Mouse (Mus musculus): Measurements from ENCODE around the gene Krtap16-3. TPM values are rescaled to one million over a fixed set of nuclear protein-coding genes. Genes with fewer than 3 reads are reported as not detected.

Krtap16-3 gene
- polyA plus RNA-seq (2014; fragmentation: Nextera tagmentation; extraction: Ambion mirVana) = not detected in 2 replicates

DNA sequence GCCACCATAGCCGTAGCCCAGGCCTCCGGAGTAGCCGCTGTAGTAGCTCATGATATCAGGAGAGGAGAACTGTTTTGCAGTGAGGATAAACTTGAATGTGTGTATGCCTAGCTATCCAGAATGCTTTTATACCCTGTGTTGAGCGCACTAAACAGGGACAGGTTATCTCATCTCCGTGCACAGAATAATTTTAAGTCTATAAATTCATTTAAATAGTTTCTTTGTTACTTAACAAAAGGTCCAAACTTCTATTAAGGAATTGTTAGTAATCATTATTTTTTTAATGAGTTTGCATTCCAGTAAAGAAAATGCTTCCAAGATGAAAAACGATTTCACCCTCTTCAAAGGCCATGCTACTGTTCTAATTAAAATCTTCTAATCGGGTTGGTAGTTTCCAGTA lies at the start of gene Krtap16-3:
TSS of gene Krtap16-3 (minus strand) at position 101 of the 400 bp plus-strand sequence.
- ATAC-seq (ENCODE audit: low FRiP score, low TSS enrichment) = no peak
- no peak within 1 kb of the TSS for H3K9ac ChIP-seq (replicated peaks; ENCODE audit: low read length)
- no peak within 1 kb of the TSS for H3K27ac ChIP-seq (replicated peaks; ENCODE audit: low read depth, low read length)
- 91% methylated on average over 7 of the region's 7 CpGs for WGBS
- H3K36me3 ChIP-seq (ENCODE audit: control insufficient read depth, insufficient read depth, low read length) = no peaks in the 10 kb centered on the region
- H3K9me3 ChIP-seq (ENCODE audit: control insufficient read depth, low read length) = no peaks in the 10 kb centered on the region
- H3K4me2 ChIP-seq (ENCODE audit: low read length) = no peak within 1 kb of the TSS
- DNase-seq = no peak
- no peak within 1 kb of the TSS for H3K4me3 ChIP-seq (replicated peaks; ENCODE audit: low read depth, low read length)
- no peaks in the 10 kb centered on the region for H3K27me3 ChIP-seq (ENCODE audit: control insufficient read depth, insufficient read depth, low read length)
- H3K4me1 ChIP-seq (ENCODE audit: control insufficient read depth, insufficient read depth, low read length) = no peaks in the 10 kb centered on the region

- no peak within 1 kb of the TSS for H3K4me2 ChIP-seq (ENCODE audit: low read length)
- H3K36me3 ChIP-seq (ENCODE audit: control insufficient read depth, insufficient read depth, low read length) = no peaks in the 10 kb centered on the region
- DNase-seq = no peak
- H3K9ac ChIP-seq (replicated peaks; ENCODE audit: low read length) = no peak within 1 kb of the TSS
- H3K4me3 ChIP-seq (replicated peaks; ENCODE audit: low read depth, low read length) = no peak within 1 kb of the TSS
- H3K27me3 ChIP-seq (ENCODE audit: control insufficient read depth, insufficient read depth, low read length) = no peaks in the 10 kb centered on the region
- no peaks in the 10 kb centered on the region for H3K4me1 ChIP-seq (ENCODE audit: control insufficient read depth, insufficient read depth, low read length)
- H3K27ac ChIP-seq (replicated peaks; ENCODE audit: low read depth, low read length) = no peak within 1 kb of the TSS
- WGBS = 81% methylated on average over 5 of the region's 5 CpGs
- no peak for ATAC-seq (ENCODE audit: low FRiP score, low TSS enrichment)
- no peaks in the 10 kb centered on the region for H3K9me3 ChIP-seq (ENCODE audit: control insufficient read depth, low read length)
These were observed 48.0 kb upstream of the Krtap16-3 start, which contains the start of gene Krtap22-2 for GRCm38 (mm10) chr16:89010659-89011058. Gene Krtap22-2, minus strand, starts transcription at chr16:89010759.

- Histone ChIP-seq H3K4me2 (ENCODE audit: low read length) (no peak overlapping the region), H3K4me3 (replicated peaks; ENCODE audit: low read depth, low read length) (no peak overlapping the region), H3K4me1 (ENCODE audit: control insufficient read depth, insufficient read depth, low read length) (no peaks in the 10 kb centered on the region), H3K36me3 (ENCODE audit: control insufficient read depth, insufficient read depth, low read length) (no peaks in the 10 kb centered on the region), H3K27me3 (ENCODE audit: control insufficient read depth, insufficient read depth, low read length) (no peaks in the 10 kb centered on the region), H3K27ac (replicated peaks; ENCODE audit: low read depth, low read length) (no peak overlapping the region), H3K9ac (replicated peaks; ENCODE audit: low read length) (no peak overlapping the region), H3K9me3 (ENCODE audit: control insufficient read depth, low read length) (no peaks in the 10 kb centered on the region)
- DNase-seq (no peak), ATAC-seq (ENCODE audit: low FRiP score, low TSS enrichment) (no peak)
- 73% methylated on average over 6 of the region's 6 CpGs for WGBS
These were observed 21.6 kb downstream of the Krtap16-3 start for GRCm38 (mm10) chr16:88941106-88941505.

DNA sequence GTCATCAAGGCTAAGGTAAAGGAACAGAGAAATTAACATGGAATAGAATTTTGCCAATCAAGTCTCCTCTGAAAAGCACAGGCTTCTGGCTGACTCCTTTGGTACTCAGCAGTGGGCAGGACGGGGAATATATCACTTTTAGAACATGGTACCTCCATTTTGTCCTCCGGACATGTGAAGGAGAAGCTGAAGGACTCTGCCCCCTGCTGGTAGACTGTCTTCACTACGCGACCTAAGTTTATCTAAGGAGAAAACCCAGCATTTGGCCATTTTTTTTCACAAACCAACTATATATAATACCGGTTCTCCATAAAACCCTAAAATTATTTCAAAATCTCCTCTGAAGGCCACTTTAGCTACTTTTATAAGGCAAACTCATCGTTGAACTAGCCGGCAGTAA lies 24.4 kb downstream of the Krtap16-3 start:
- ATAC-seq (ENCODE audit: low FRiP score, low TSS enrichment) = no peak
- Histone ChIP-seq H3K9ac (replicated peaks; ENCODE audit: low read length) (no peak overlapping the region), H3K36me3 (ENCODE audit: control insufficient read depth, insufficient read depth, low read length) (no peaks in the 10 kb centered on the region), H3K4me1 (ENCODE audit: control insufficient read depth, insufficient read depth, low read length) (no peaks in the 10 kb centered on the region), H3K4me2 (ENCODE audit: low read length) (no peak overlapping the region), H3K9me3 (ENCODE audit: control insufficient read depth, low read length) (no peaks in the 10 kb centered on the region), H3K4me3 (replicated peaks; ENCODE audit: low read depth, low read length) (no peak overlapping the region), H3K27ac (replicated peaks; ENCODE audit: low read depth, low read length) (no peak overlapping the region), H3K27me3 (ENCODE audit: control insufficient read depth, insufficient read depth, low read length) (no peaks in the 10 kb centered on the region)
- DNase-seq = peak; percentile 54
- 81% methylated on average over 7 of the region's 7 CpGs for WGBS

DNA sequence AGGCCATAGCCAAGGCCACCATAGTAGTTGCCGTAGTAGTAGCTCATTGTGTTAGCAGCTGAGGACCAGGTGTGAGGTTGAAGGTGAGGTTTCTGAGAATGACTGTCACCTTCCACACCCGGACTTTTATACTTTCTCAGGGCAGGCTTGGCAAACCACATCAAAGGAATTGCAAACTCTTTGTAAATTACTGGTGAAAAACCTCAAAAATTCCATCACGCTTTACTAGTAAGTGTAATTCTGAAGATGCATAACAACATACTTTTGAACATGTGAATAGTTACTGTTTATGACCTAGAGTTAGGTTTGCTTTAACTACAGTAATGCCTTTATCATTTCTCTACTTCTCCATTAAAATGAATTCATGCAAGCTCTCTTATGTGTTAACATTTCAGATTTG lies 30.5 kb downstream of the Krtap16-3 start, which contains the start of gene Krtap19-9b:
TSS of gene Krtap19-9b (minus strand) at position 101 of the 400 bp plus-strand sequence.
- Histone ChIP-seq H3K36me3 (ENCODE audit: control insufficient read depth, insufficient read depth, low read length) (no peaks in the 10 kb centered on the region), H3K9ac (replicated peaks; ENCODE audit: low read length) (no peak within 1 kb of the TSS), H3K4me2 (ENCODE audit: low read length) (no peak within 1 kb of the TSS), H3K27me3 (ENCODE audit: control insufficient read depth, insufficient read depth, low read length) (no peaks in the 10 kb centered on the region), H3K4me1 (ENCODE audit: control insufficient read depth, insufficient read depth, low read length) (no peaks in the 10 kb centered on the region), H3K9me3 (ENCODE audit: control insufficient read depth, low read length) (no peaks in the 10 kb centered on the region), H3K27ac (replicated peaks; ENCODE audit: low read depth, low read length) (no peak within 1 kb of the TSS), H3K4me3 (replicated peaks; ENCODE audit: low read depth, low read length) (no peak within 1 kb of the TSS)
- DNase-seq (no peak), ATAC-seq (ENCODE audit: low FRiP score, low TSS enrichment) (no peak)
- 94% methylated on average over 3 of the region's 3 CpGs for WGBS

Other genes with a start within 250 kb of the Krtap16-3 start
- not detected in 2 replicates for gene Krtap13-1, start 234.0 kb downstream of the Krtap16-3 start, polyA plus RNA-seq (2014; fragmentation: Nextera tagmentation; extraction: Ambion mirVana)
- gene Krtap13, start 211.2 kb downstream of the Krtap16-3 start, polyA plus RNA-seq (2014; fragmentation: Nextera tagmentation; extraction: Ambion mirVana) = not detected in 2 replicates
- not detected in 2 replicates for gene 2310034C09Rik, start 204.0 kb downstream of the Krtap16-3 start, polyA plus RNA-seq (2014; fragmentation: Nextera tagmentation; extraction: Ambion mirVana)
- gene 2310057N15Rik, start 188.7 kb downstream of the Krtap16-3 start, polyA plus RNA-seq (2014; fragmentation: Nextera tagmentation; extraction: Ambion mirVana) = not detected in 2 replicates
- not detected in 2 replicates for gene Gm5965, start 185.0 kb downstream of the Krtap16-3 start, polyA plus RNA-seq (2014; fragmentation: Nextera tagmentation; extraction: Ambion mirVana)
- gene Gm20741, start 150.7 kb downstream of the Krtap16-3 start, polyA plus RNA-seq (2014; fragmentation: Nextera tagmentation; extraction: Ambion mirVana) = not detected in 2 replicates
- gene Krtap15, start 142.7 kb downstream of the Krtap16-3 start, polyA plus RNA-seq (2014; fragmentation: Nextera tagmentation; extraction: Ambion mirVana) = not detected in 2 replicates
- gene Krtap14, start 136.7 kb downstream of the Krtap16-3 start, polyA plus RNA-seq (2014; fragmentation: Nextera tagmentation; extraction: Ambion mirVana) = not detected in 2 replicates
- not detected in 2 replicates for gene Krtap19-1, start 93.5 kb downstream of the Krtap16-3 start, polyA plus RNA-seq (2014; fragmentation: Nextera tagmentation; extraction: Ambion mirVana)
- gene Krtap19-2, start 88.6 kb downstream of the Krtap16-3 start, polyA plus RNA-seq (2014; fragmentation: Nextera tagmentation; extraction: Ambion mirVana) = not detected in 2 replicates
- not detected in 2 replicates for gene Krtap19-3, start 84.8 kb downstream of the Krtap16-3 start, polyA plus RNA-seq (2014; fragmentation: Nextera tagmentation; extraction: Ambion mirVana)
- gene Krtap19-4, start 77.8 kb downstream of the Krtap16-3 start, polyA plus RNA-seq (2014; fragmentation: Nextera tagmentation; extraction: Ambion mirVana) = not detected in 2 replicates
- gene Krtap19-5, start 66.4 kb downstream of the Krtap16-3 start, polyA plus RNA-seq (2014; fragmentation: Nextera tagmentation; extraction: Ambion mirVana) = not detected in 2 replicates
- gene Krtap19-9b, start 30.6 kb downstream of the Krtap16-3 start, polyA plus RNA-seq (2014; fragmentation: Nextera tagmentation; extraction: Ambion mirVana) = not detected in 2 replicates
- not detected in 2 replicates for gene Krtap22-2, start 47.9 kb upstream of the Krtap16-3 start, polyA plus RNA-seq (2014; fragmentation: Nextera tagmentation; extraction: Ambion mirVana)
- not detected in 2 replicates for gene Gm10229, start 52.4 kb upstream of the Krtap16-3 start, polyA plus RNA-seq (2014; fragmentation: Nextera tagmentation; extraction: Ambion mirVana)
- gene Krtap6-1, start 68.8 kb upstream of the Krtap16-3 start, polyA plus RNA-seq (2014; fragmentation: Nextera tagmentation; extraction: Ambion mirVana) = not detected in 2 replicates
- gene Gm10228, start 78.6 kb upstream of the Krtap16-3 start, polyA plus RNA-seq (2014; fragmentation: Nextera tagmentation; extraction: Ambion mirVana) = not detected in 2 replicates
- not detected in 2 replicates for gene Krtap6-5, start 85.0 kb upstream of the Krtap16-3 start, polyA plus RNA-seq (2014; fragmentation: Nextera tagmentation; extraction: Ambion mirVana)
- not detected in 2 replicates for gene 1110025L11Rik, start 101.1 kb upstream of the Krtap16-3 start, polyA plus RNA-seq (2014; fragmentation: Nextera tagmentation; extraction: Ambion mirVana)
- gene Krtap6-3, start 121.1 kb upstream of the Krtap16-3 start, polyA plus RNA-seq (2014; fragmentation: Nextera tagmentation; extraction: Ambion mirVana) = not detected in 2 replicates
- gene Gm6358, start 178.0 kb upstream of the Krtap16-3 start, polyA plus RNA-seq (2014; fragmentation: Nextera tagmentation; extraction: Ambion mirVana) = not detected in 2 replicates
- not detected in 2 replicates for gene Gm10061, start 188.2 kb upstream of the Krtap16-3 start, polyA plus RNA-seq (2014; fragmentation: Nextera tagmentation; extraction: Ambion mirVana)
- not detected in 2 replicates for gene Gm9789, start 195.1 kb upstream of the Krtap16-3 start, polyA plus RNA-seq (2014; fragmentation: Nextera tagmentation; extraction: Ambion mirVana)
- not detected in 2 replicates for gene Gm7735, start 206.6 kb upstream of the Krtap16-3 start, polyA plus RNA-seq (2014; fragmentation: Nextera tagmentation; extraction: Ambion mirVana)
- not detected in 2 replicates for gene 1110057P08Rik, start 211.9 kb upstream of the Krtap16-3 start, polyA plus RNA-seq (2014; fragmentation: Nextera tagmentation; extraction: Ambion mirVana)
- not detected in 2 replicates for gene Krtap20-2, start 243.0 kb upstream of the Krtap16-3 start, polyA plus RNA-seq (2014; fragmentation: Nextera tagmentation; extraction: Ambion mirVana)